Mouse (Mus musculus) T-helper 17 cell (primary cell): Measurements from ENCODE around the gene Hist1h4h.

ENCODE experiments used
- in situ Hi-C, 2 experiments: fragments of 300-600 bp; cut with MboI, MseI; formaldehyde crosslinking; loops; 1 replicate in 1 of 2; 2 replicates in 1 of 2; pipeline ENCODE4 v1.15.1; 2025; ENCODE audit warnings: high pct_unique_total_duplicates in 2 of 2

Hist1h4h gene

GRCm38 (mm10) chr13:23551146-23551834 is 20.4 kb downstream of the Hist1h4h start, which contains the start of gene Hist1h4f:
Hist1h4f (minus strand) TSS chr13:23551648.
- in situ Hi-C loops: loop anchor here (10.0 to 25.0 kb wide), 2 partner anchors 1506 to 1739 kb away; partner anchors contain the start of genes Hist1h2ag (in 1 of the 2), Hist1h2ao (in 1 of the 2), Hist1h2bj (in 1 of the 2) and Hist1h2bq (in 1 of the 2)

DNA sequence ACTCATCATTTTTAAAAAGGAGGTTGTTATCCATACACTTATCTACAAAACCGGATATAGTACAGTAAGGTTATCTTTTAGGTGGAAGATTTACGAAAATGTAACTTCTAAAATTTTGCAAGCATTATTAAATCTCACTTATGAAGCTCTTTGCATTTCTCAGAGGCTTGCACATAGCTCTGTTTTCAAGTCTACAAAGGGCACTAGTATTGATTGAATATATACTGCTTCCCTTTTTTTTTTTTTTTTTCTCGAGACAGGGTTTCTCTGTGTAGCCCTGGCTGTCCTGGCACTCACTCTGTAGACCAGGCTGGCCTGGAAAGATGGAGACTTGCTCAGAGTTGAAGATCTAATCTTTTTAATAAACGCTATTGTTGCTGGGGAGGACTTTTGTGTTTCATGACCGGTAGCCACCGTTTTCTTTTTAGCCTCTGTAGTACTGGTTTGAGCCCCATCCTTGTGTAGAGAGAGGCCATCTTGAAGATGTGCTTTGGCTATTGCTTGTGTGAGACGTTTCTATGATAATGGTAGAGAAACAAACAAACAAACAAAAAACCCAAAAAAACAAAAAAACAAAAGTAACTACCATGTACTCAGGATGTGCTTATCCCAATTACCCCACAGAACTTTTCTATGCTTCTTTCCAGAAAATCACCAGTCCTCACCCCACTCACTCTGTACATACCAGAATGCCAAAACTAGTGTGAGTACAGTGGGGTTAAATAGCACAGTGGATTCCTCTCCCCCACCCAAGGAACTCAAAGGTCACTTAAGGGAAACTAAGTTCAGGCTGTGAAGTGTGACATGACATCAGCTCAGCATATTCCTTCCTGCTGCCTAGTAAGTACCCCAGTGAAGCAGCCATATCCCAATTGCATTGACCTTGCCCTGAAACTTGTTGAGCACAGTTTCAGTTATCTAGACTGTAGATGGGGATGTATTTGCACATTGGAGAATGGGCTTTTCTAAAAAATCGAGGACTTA is 21.4 kb downstream of the Hist1h4h start:
- in situ Hi-C loops: loop anchor here (10.0 to 25.0 kb wide), 2 partner anchors 1507 to 1740 kb away; partner anchors contain the start of genes Hist1h2ag (in 1 of the 2), Hist1h2ao (in 1 of the 2), Hist1h2bj (in 1 of the 2) and Hist1h2bq (in 1 of the 2)

GRCm38 (mm10) chr13:23552962-23553361 is 22.1 kb downstream of the Hist1h4h start, which contains the start of gene Hist1h1d:
Hist1h1d (plus strand) TSS chr13:23553262.
- in situ Hi-C loops: loop anchor here (10.0 to 25.0 kb wide), 2 partner anchors 1508 to 1741 kb away; partner anchors contain the start of genes Hist1h2ag (in 1 of the 2), Hist1h2ao (in 1 of the 2), Hist1h2bj (in 1 of the 2) and Hist1h2bq (in 1 of the 2)

- in situ Hi-C loops: loop anchor here (10.0 to 25.0 kb wide), 2 partner anchors 1510 to 1742 kb away; partner anchors contain the start of genes Hist1h2ag (in 1 of the 2), Hist1h2ao (in 1 of the 2), Hist1h2bj (in 1 of the 2) and Hist1h2bq (in 1 of the 2)
Measured at GRCm38 (mm10) chr13:23554393-23554792, 23.5 kb downstream of the Hist1h4h start.

DNA sequence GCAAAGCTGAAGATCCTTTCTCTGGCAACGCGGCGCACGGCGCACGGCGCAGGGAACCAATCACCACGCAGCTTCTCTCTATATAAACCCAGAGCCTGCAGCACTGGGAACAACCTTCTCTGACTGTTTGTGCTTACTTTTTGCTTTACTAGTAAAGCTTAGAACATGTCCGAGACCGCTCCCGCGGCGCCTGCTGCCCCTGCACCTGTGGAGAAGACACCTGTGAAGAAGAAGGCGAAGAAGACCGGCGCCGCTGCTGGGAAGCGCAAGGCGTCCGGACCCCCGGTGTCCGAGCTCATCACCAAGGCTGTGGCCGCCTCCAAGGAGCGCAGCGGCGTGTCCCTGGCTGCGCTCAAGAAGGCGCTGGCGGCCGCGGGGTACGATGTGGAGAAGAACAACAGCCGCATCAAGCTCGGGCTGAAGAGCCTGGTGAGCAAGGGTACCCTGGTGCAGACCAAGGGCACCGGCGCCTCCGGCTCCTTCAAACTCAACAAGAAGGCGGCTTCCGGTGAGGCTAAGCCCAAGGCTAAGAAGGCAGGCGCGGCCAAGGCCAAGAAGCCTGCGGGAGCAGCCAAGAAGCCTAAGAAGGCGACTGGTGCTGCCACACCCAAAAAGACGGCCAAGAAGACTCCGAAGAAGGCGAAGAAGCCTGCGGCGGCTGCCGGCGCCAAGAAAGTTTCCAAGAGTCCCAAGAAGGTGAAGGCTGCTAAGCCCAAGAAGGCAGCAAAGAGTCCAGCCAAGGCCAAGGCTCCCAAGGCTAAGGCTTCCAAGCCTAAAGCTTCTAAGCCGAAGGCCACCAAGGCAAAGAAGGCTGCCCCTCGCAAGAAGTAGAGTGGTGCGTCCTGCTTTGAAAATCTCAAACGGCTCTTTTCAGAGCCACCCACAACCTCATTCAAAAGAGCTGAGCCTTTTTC is 24.3 kb downstream of the Hist1h4h start:
- in situ Hi-C loops: loop anchor here (10.0 to 25.0 kb wide), 2 partner anchors 1510 to 1743 kb away; partner anchors contain the start of genes Hist1h2ag (in 1 of the 2), Hist1h2ao (in 1 of the 2), Hist1h2bj (in 1 of the 2) and Hist1h2bq (in 1 of the 2)

- in situ Hi-C loops: loop anchor here (10.0 to 25.0 kb wide), 2 partner anchors 1511 to 1744 kb away; partner anchors contain the start of genes Hist1h2ag (in 1 of the 2), Hist1h2ao (in 1 of the 2), Hist1h2bj (in 1 of the 2) and Hist1h2bq (in 1 of the 2)
Measured at GRCm38 (mm10) chr13:23555839-23556416, 25.1 kb downstream of the Hist1h4h start.

DNA sequence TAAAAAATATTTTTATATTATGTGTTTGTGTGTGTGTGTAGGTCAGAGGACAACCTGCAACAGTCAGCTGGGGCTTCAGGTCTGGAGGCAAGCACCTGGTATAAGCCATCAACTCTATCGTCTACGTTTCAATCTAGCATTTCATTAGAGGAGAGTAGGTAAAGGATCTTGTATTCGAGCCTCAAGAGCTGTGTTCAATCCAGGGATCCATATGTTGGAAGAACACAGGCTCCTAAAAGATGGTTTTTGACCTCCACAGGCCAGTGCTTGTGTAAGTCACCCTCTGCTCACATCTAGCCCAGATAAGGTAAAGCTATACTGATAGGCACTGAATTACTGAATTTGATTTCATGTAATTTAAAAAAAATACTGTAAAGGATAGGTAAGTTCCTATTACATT is 26.1 kb downstream of the Hist1h4h start:
- in situ Hi-C loops: loop anchor here (10.0 to 25.0 kb wide), 2 partner anchors 1512 to 1745 kb away; partner anchors contain the start of genes Hist1h2ag (in 1 of the 2), Hist1h2ao (in 1 of the 2), Hist1h2bj (in 1 of the 2) and Hist1h2bq (in 1 of the 2)

GRCm38 (mm10) chr13:23560699-23561098 is 29.8 kb downstream of the Hist1h4h start:
- in situ Hi-C loops: loop anchor here in 1 of 2 experiments (25.0 kb wide), 1 partner anchor 1748 kb away; the partner anchor contains the start of genes Hist1h2ao, Hist1h2bq and Hist1h4m

DNA sequence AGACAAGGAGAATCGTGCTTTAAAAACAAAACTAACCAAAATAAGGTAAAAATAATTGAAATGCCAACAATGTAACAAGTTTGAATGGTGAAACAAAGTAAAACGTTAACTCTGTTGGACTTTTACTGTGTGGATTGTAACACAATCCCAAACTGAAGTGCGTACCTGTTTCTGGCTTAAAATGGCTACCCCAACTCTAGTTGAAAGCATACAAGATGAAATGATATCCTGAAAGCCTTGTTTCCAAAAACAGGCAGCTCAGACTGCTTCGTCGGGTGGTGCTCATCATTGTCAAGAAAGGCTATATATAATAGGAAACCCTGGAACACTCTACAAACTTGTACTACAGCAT is 30.7 kb downstream of the Hist1h4h start:
- in situ Hi-C loops: loop anchor here in 1 of 2 experiments (25.0 kb wide), 1 partner anchor 1749 kb away; the partner anchor contains the start of genes Hist1h2ao, Hist1h2bq and Hist1h4m

GRCm38 (mm10) chr13:23561883-23562659 is 31.2 kb downstream of the Hist1h4h start, which contains the start of gene Hist1h3e:
Hist1h3e (minus strand) TSS chr13:23562369.
- in situ Hi-C loops: loop anchor here in 1 of 2 experiments (25.0 kb wide), 1 partner anchor 1750 kb away; the partner anchor contains the start of genes Hist1h2ao, Hist1h2bq and Hist1h4m

DNA sequence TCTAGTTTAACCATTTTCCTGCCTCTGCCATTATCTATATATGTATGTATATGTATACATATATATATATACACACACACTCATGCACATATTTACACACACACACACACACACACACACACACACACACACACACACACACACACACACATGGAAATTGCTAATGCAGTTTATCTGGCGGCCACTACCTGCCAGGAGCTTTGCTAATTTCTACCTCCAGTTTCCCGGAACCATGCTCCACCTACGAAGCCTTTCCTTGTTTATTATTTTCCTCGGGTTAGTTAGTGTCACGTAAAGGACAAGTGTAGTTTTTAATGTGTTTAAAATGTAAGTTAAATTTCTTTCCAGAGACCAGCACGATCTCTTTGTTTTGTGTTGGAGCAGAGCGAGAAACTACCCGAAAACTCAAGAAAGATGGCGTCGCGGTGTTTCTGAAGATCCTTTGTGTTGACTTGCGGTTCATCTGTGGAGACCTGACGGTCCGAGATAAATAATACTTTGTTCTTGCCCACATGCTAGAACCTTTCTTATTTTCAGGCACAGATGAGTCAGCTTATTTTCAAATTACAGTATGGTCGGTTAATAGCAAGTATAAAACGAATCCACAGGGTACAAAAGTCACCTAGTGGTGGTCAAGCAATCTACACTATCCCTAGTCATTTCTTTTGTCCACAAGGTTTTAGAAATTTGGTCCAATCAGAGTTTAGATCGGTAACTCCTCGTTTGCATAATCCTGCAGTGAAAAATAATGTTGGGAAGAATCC is 32.0 kb downstream of the Hist1h4h start:
- in situ Hi-C loops: loop anchor here in 1 of 2 experiments (25.0 kb wide), 1 partner anchor 1751 kb away; the partner anchor contains the start of genes Hist1h2ao, Hist1h2bq and Hist1h4m

DNA sequence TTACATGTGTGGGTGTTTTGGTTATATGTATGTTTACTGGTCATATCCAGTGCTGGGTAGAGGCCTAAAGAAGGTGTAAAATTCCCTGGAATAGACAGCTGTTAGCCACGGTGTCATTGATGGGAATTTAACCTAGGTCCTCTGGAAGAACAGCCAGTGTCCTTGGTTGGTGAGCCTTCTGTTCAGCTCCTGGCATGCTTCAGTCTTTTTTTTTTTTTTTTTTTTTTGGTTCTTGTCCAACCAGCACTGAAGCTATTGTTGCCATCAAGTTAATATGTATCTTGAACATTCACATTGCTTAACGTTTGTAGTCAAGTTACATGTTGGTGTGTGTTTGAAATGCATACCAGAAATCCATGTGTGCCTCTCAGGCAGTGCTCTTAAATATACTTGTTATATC is 33.6 kb downstream of the Hist1h4h start:
- in situ Hi-C loops: loop anchor here in 1 of 2 experiments (25.0 kb wide), 1 partner anchor 1752 kb away; the partner anchor contains the start of genes Hist1h2ao, Hist1h2bq and Hist1h4m

- in situ Hi-C loops: loop anchor here (5.0 to 25.0 kb wide), 5 partner anchors 112 to 1853 kb away; partner anchors contain the start of genes Hist1h2ac (in 1 of the 2), Hist1h2ah (in 1 of the 2), Hist1h2ai (in 1 of the 2) and Hist1h2ao (in 1 of the 2)
Measured at GRCm38 (mm10) chr13:23570261-23571021, 39.6 kb downstream of the Hist1h4h start.

GRCm38 (mm10) chr13:23571022-23571503 is 40.2 kb downstream of the Hist1h4h start, which contains the start of the genes Hist1h2ae and Hist1h2bg:
Hist1h2ae (minus strand) TSS chr13:23571220.
Hist1h2bg (plus strand) TSS chr13:23571396.
- in situ Hi-C loops: loop anchor here (5.0 to 25.0 kb wide), 5 partner anchors 111 to 1854 kb away; partner anchors contain the start of genes Hist1h2ac (in 1 of the 2), Hist1h2ah (in 1 of the 2), Hist1h2ai (in 1 of the 2) and Hist1h2ao (in 1 of the 2)

- in situ Hi-C loops: loop anchor here (5.0 to 25.0 kb wide), 5 partner anchors 111 to 1854 kb away; partner anchors contain the start of genes Hist1h2ac (in 1 of the 2), Hist1h2ah (in 1 of the 2), Hist1h2ai (in 1 of the 2) and Hist1h2ao (in 1 of the 2)
Measured at GRCm38 (mm10) chr13:23571504-23572217, 40.8 kb downstream of the Hist1h4h start.
